Mouse (Mus musculus) CD8-positive naive resting alpha-beta T cell, adult 57 days (primary cell): ENCODE data around the gene Gm5269. TPM values are rescaled to one million over a fixed set of nuclear protein-coding genes. Genes with fewer than 3 reads are reported as not detected.

ENCODE experiments used
- total RNA-seq: library from RNA; stranded (reverse); gene quantifications from one replicate; pipeline ENCODE4 v1.2.4, GENCODE M21; 2023

Gene Gm5269
- total RNA-seq = not detected

GRCm38 (mm10) chr1:45890173-45890572, at the start of gene Gm5269:
Gm5269 (minus strand) TSS chr1:45890273.

DNA sequence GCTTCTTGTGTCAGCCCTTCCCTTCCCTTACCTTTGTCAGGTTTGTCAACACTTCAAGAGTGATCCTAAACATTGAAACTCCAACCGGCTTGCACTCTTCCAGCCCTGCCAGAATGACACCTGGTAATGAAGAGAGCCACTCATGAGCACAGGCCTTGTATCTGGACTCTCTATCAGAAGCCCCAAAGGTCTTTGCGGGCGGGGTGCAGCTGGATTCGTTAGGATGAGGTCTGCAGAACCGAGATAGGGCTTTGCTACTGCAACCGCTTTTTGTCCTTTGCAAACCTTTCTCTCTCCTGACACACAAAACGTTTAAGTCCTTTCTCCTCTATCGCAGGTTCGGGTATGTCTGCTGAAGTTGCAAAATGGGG, 36.3 kb upstream of the Gm5269 start, which contains the start of gene Slc40a1:
Gene Slc40a1 (minus strand): TSS at position 131 of the 371 bp plus-strand sequence.

Other genes with a start within 250 kb of the Gm5269 start
- gene Wdr75, start 95.1 kb downstream of the Gm5269 start, total RNA-seq = 77.5 TPM
- gene Slc40a1, start 36.2 kb upstream of the Gm5269 start, total RNA-seq = 4.0 TPM
- not detected for gene Dnah7b, start 176.0 kb upstream of the Gm5269 start, total RNA-seq